Mouse (Mus musculus) lung, embryonic 16.5 days (tissue): ENCODE results near the gene Atp6v1f. TPM values are rescaled to one million over a fixed set of nuclear protein-coding genes. Genes with fewer than 3 reads are reported as not detected.

Experiments used
- ATAC-seq: fragments of 200-750 bp; cut with Nextera tagmentation; 2 replicates; pipeline ENCODE4 v1.8.0; 2017; ENCODE audit warnings: low read depth, mild to moderate bottlenecking, moderate library complexity
- H3K27ac ChIP-seq: fragments of 300-500 bp; sonication (generic); 2 replicates; pipeline ENCODE4 v1.5.1; 2014; ENCODE audit warnings: mild to moderate bottlenecking, control low read depth, low read length
- H3K27me3 ChIP-seq: fragments of 300-500 bp; sonication (generic); 2 replicates; pipeline ENCODE4 v1.6.1; 2014; ENCODE audit warnings: low read depth, low read length, mixed read lengths; ENCODE audit not compliant: control insufficient read depth, insufficient read depth
- H3K36me3 ChIP-seq: fragments of 300-500 bp; sonication (generic); 2 replicates; pipeline ENCODE4 v1.6.1; 2014; ENCODE audit warnings: low read length; ENCODE audit not compliant: control insufficient read depth, insufficient read depth
- H3K4me1 ChIP-seq: fragments of 300-500 bp; sonication (generic); replicated peaks from 2 replicates; pipeline ENCODE4 v1.6.1; 2014; ENCODE audit warnings: low read length, mixed read lengths; ENCODE audit not compliant: control insufficient read depth, insufficient read depth
- H3K4me2 ChIP-seq: fragments of 300-500 bp; sonication (generic); 2 replicates; pipeline ENCODE4 v1.6.1; 2014; ENCODE audit warnings: low read depth, low read length, control low read depth
- H3K4me3 ChIP-seq: fragments of 300-500 bp; sonication (generic); 2 replicates; pipeline ENCODE4 v1.5.1; 2014; ENCODE audit warnings: mild to moderate bottlenecking, low read length, control low read depth
- H3K9ac ChIP-seq: fragments of 300-500 bp; sonication (generic); 2 replicates; pipeline ENCODE4 v1.6.1; 2014; ENCODE audit warnings: low read length, control low read depth
- H3K9me3 ChIP-seq: fragments of 300-500 bp; sonication (generic); 2 replicates; pipeline ENCODE4 v1.6.1; 2016; ENCODE audit warnings: low read length; ENCODE audit not compliant: control insufficient read depth
- WGBS: fragments of 180-500 bp; shearing (Covaris S2); extraction: QIAGEN DNeasy Blood & Tissue Kit; methylation state at CpG from one replicate; pipeline ENCODE4 v1.1.7; 2014; 5-methylcytosine and 5-hydroxymethylcytosine counted together
- polyA plus RNA-seq: library from polyadenylated mRNA; unstranded; fragments of >200 nt; fragmentation: Nextera tagmentation; extraction: Ambion mirVana; gene quantifications from 2 replicates; pipeline ENCODE4 v1.2.1, GENCODE M21; 2015

The Atp6v1f gene
- polyA plus RNA-seq, 1 experiment from 2014 or later: 208 TPM

DNA sequence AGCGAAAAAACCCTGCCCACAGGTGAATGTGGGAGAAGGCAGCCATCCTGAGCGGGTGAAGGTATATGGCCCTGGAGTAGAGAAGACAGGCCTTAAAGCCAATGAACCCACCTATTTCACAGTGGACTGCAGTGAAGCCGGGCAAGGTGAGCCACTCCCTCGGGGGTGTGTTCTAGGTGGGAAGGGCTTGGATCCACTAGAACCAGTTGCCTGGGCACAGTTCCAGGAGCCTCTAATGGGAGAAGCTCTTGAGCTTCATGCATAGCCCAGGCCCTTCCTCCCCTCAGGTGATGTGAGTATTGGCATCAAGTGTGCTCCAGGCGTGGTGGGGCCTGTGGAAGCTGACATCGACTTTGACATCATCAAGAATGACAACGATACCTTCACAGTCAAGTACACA lies 22.2 kb upstream of the Atp6v1f start:
- peak; percentile 64 for ATAC-seq
- Histone ChIP-seq H3K27me3 (no peaks in the 10 kb centered on the region), H3K36me3 (no peaks in the 10 kb centered on the region), H3K4me3 (no peak overlapping the region), H3K4me1 (no peaks in the 10 kb centered on the region), H3K4me2 (no peak overlapping the region), H3K9ac (no peak overlapping the region), H3K27ac (no peak overlapping the region), H3K9me3 (no peaks in the 10 kb centered on the region)
- 70% methylated on average over 7 of the region's 7 CpGs for WGBS

DNA sequence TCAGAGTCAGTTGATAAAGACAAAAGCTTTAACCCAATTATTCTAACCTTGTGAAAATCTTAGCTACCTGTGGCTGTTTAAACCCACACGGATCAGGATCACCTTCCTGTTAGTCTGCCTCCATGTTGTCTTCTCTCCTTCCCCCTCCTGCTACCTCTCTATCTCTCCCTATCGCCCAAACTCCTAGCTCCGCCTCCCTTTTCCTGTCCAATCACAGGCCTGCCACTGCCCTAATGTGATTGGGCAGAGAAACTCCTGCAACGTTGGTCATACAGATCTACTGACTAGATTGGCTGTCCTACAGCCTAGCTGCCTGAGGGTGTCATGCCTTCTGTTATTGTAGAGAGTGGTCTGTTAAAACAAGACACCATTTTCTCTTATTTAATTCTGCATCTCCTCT lies 17.7 kb upstream of the Atp6v1f start:
- Histone ChIP-seq H3K4me2 (no peak overlapping the region), H3K4me1 (no peaks in the 10 kb centered on the region), H3K4me3 (no peak overlapping the region), H3K36me3 (no peaks in the 10 kb centered on the region), H3K27me3 (no peaks in the 10 kb centered on the region), H3K27ac (no peak overlapping the region), H3K9me3 (no peaks in the 10 kb centered on the region), H3K9ac (no peak overlapping the region)
- ATAC-seq: no peak
- WGBS: 27% methylated on average over 4 of the region's 4 CpGs

DNA sequence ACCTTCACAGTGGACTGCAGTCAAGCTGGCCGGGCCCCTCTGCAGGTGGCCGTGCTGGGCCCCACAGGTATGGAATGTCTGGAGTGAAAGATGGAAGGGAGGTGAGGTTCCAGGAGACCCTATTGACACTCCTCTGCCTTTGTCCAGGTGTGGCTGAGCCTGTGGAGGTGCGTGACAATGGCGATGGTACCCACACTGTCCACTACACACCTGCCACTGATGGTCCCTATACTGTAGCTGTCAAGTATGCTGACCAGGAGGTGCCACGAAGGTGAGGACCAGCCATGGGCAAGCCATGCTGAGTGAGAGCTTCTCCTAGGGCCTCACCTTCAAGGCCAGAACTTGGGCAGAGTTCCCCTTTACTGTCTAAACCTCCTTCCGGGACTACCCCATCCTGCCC lies 16.9 kb upstream of the Atp6v1f start:
- 90% methylated on average over 6 of the region's 6 CpGs for WGBS
- Histone ChIP-seq H3K9me3 (no peaks in the 10 kb centered on the region), H3K27me3 (no peaks in the 10 kb centered on the region), H3K36me3 (no peaks in the 10 kb centered on the region), H3K27ac (no peak overlapping the region), H3K4me1 (no peaks in the 10 kb centered on the region), H3K4me2 (no peak overlapping the region), H3K9ac (no peak overlapping the region), H3K4me3 (no peak overlapping the region)
- ATAC-seq: no peak

DNA sequence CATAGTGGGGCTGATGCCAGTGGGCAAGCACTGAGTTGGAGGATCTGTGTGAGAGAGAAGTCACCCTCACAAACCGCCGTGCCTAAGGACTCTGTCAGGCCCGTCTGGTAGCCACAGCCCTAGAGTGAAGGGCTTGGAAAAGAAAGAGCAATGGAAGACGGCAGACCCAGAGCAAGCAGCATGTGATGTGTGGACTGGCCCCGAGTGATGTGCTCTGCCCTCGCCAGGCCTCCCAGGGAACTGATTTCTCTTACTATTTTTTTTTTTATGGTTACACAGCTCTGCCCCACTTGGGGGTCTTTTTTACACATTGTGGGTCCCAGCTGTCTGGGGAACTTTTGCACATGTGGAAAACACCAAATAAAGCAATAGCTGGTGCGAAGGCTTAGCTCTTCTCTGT lies 6.0 kb upstream of the Atp6v1f start:
- 47% methylated on average over 7 of the region's 7 CpGs for WGBS
- Histone ChIP-seq H3K9ac (no peak overlapping the region), H3K4me2 (no peak overlapping the region), H3K27ac (no peak overlapping the region), H3K4me3 (no peak overlapping the region), H3K27me3 (no peaks in the 10 kb centered on the region), H3K9me3 (no peaks in the 10 kb centered on the region), H3K4me1 (no peaks in the 10 kb centered on the region), H3K36me3 (no peaks in the 10 kb centered on the region; the same call in 1 of the 2 replicates)
- ATAC-seq: no peak

DNA sequence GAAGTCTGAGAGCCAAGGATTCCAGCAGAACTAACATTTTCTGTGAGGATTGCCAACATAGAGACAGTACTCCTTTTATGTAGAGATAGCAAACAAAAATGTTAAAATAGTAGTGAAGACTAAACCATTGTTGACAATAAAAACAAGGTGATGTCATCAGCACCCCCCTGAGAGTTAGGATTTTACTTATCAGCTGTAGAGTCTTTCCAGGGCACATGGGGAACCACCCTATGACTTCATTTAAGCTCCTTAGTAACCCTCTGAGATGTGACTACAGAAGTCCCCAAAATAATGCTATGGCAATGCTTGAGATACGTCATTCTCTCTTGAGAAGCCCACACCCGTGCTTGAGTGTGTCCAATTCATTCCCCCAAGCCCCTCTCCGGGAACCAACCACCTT lies 4.1 kb upstream of the Atp6v1f start:
- H3K9me3 ChIP-seq: no peaks in the 10 kb centered on the region
- ATAC-seq: no peak
- no peak overlapping the region for H3K4me2 ChIP-seq
- no peak overlapping the region for H3K27ac ChIP-seq
- no peak overlapping the region for H3K9ac ChIP-seq
- H3K27me3 ChIP-seq: no peaks in the 10 kb centered on the region
- WGBS: 54% methylated on average over 3 of the region's 3 CpGs
- no peak overlapping the region for H3K4me3 ChIP-seq
- peaks cover under 1% of the 10 kb centered on the region; the same call in 1 of the 2 replicates for H3K4me1 ChIP-seq
- H3K36me3 ChIP-seq: no peaks in the 10 kb centered on the region; the same call in 1 of the 2 replicates

DNA sequence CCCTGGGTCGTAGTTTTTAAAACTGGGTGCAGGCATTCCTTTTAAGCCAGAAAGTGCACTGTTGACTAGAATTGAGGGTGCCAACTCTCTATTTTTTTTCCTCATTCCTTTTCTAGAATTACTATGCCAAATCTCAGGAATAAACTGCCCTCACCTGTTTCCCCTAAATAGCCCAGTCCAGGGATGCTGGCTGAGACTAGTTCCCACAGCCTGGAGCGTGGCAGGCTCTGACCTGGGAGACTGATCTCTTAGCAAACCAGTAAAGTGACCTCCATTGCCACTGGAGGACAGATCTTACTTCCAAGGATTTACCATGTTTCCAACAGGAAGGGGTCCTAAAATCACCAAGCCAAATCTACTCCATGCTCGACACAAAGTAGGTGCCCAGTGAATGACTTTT lies 1.3 kb downstream of the Atp6v1f start:
- 79% methylated on average over 3 of the region's 3 CpGs for WGBS
- H3K36me3 ChIP-seq: peaks cover 11% of the 10 kb centered on the region
- no peaks in the 10 kb centered on the region for H3K9me3 ChIP-seq
- H3K4me1 ChIP-seq: peaks cover 9% of the 10 kb centered on the region
- H3K9ac ChIP-seq: no peak overlapping the region
- ATAC-seq: no peak
- peak overlapping the region; percentile 85 for H3K4me3 ChIP-seq
- peak overlapping the region; percentile 82 for H3K4me2 ChIP-seq
- H3K27me3 ChIP-seq: no peaks in the 10 kb centered on the region
- H3K27ac ChIP-seq: no peak overlapping the region

DNA sequence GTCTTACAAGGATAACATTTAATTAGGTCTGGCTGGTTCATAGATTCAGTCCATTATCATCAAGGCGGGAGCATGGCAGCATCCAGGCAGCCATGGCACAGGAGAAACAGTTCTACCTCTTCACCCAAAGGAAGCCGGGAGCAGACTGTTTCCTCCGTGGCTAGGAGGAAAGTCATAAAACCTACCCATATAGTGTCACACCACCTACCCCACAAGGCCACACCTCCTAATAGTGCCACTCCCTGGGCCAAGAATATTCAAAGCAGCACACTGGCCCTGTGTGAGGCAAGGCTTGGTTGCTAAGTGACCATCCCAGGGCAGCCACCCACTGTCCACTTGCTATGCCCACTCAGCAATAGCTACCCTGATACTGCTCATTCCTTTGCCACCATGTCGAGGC lies 3.6 kb downstream of the Atp6v1f start, which contains the start of gene Atp6v1fnb:
Gene Atp6v1fnb, plus strand, starts transcription at position 301 of the 400 bp plus-strand sequence.
- H3K4me2 ChIP-seq: no peak within 1 kb of the TSS

DNA sequence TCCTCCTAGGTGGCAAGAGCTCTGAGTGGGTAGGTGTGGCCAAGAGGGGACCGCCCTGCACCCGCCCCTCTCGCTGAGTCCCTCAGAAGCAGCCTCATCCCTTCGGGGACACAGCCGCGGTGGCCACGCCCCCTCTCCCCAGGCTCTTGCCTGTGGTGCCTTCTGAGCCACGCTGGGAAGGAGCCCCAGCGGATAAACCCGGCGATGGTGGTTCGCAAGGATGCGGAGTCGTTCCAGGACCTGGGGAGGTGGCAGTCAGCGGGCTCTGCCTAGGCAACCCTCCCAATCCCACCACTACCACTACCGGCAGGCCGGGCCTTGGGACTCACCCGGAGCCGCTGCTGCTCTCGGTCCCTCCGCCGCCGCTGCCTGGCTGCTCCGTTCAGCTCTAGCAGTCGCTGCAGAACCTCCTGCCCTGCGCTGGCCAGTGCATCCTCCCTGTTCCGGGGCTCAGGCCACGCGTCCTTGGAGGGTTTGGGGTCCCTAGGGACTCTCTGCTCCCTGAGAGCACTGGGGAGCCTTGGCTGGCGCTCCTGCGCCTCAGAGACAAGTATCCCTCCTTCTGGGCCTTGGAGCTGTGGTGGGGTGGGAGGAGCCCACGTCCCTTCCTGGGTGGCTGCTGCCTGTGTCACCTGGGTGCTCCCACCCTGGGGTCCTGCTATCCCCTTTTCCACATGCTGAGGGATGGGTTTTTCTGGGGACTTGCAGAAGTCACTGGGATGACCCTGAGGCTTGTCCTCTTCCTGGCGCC lies 6.6 kb downstream of the Atp6v1f start:
- Histone ChIP-seq H3K9me3 (no peaks in the 10 kb centered on the region), H3K4me2 (peak overlapping the region; percentile 77), H3K27ac (no peak overlapping the region), H3K27me3 (no peaks in the 10 kb centered on the region; the same call in 1 of the 2 replicates), H3K9ac (peak overlapping the region; percentile 65), H3K36me3 (peaks cover 11% of the 10 kb centered on the region), H3K4me1 (peaks cover 9% of the 10 kb centered on the region), H3K4me3 (peak overlapping the region; percentile 55)
- ATAC-seq: peak; percentile 97
- WGBS: 3% methylated on average over 29 of the region's 33 CpGs

More for the DNA sequence above, 3.6 kb downstream of the Atp6v1f start, which contains the start of gene Atp6v1fnb:
- H3K9ac ChIP-seq: no peak within 1 kb of the TSS
- ATAC-seq: no peak
- H3K27ac ChIP-seq: no peak within 1 kb of the TSS
- no peaks in the 10 kb centered on the region; the same call in 1 of the 2 replicates for H3K27me3 ChIP-seq
- WGBS: 92% methylated on average over 4 of the region's 4 CpGs
- H3K4me1 ChIP-seq: peaks cover 14% of the 10 kb centered on the region
- H3K9me3 ChIP-seq: no peaks in the 10 kb centered on the region
- peaks cover 11% of the 10 kb centered on the region for H3K36me3 ChIP-seq
- H3K4me3 ChIP-seq: no peak within 1 kb of the TSS

DNA sequence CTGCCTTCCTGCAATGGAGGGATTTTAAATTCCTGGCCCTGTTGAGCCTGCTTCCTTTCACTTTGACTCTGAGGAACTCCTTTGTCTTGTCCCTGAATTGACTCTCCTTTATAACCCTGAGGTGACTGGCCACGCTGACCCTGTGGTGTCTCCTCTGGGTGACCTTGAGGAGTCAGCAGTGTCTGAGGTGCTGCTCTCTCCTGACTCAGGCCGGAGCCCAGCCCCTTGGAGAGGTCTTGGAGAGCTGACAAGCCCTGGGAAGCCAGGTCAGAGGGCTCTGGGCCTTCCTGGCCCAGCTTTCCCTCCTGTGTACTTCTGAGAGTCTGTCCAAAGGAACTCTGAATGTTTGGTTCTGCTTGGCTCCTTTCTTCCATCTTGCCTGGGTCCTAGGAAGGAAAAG lies 7.2 kb downstream of the Atp6v1f start:
- Histone ChIP-seq H3K4me2 (no peak overlapping the region), H3K4me1 (peaks cover 9% of the 10 kb centered on the region), H3K27ac (no peak overlapping the region), H3K36me3 (peaks cover 11% of the 10 kb centered on the region), H3K9ac (no peak overlapping the region), H3K27me3 (no peaks in the 10 kb centered on the region; the same call in 1 of the 2 replicates), H3K9me3 (no peaks in the 10 kb centered on the region), H3K4me3 (no peak overlapping the region)
- ATAC-seq: no peak
- WGBS: 63% methylated on average over 2 of the region's 2 CpGs
